Mouse (Mus musculus): Measurements from ENCODE around the gene Map3k11.
A peak's percentile ranks its signal among the peaks of the same experiment; 100 is the strongest.
"Not testable (repeated sequence)": the region's sequence is repeated elsewhere in the genome, so short reads cannot be mapped to it uniquely, and the experiment has no call there.

Map3k11 gene

DNA sequence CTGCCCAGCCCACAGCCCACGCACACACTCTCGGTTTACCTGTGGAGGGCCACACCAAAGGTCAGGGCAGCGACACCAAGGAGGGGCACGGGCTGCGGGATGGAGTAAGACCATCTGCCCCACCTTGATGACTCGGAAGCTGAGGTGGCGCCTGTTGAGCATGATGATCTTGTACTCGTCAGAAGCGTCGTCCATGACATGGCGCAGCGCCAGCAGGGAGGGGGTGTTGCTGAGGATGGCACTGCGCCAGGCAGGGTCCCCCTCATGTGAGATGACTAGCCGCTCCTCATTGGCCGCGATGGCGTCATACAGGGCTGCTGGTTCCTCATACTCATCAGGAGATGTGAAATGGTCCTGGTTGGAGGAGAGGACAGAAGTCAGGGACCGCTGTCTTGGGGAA is 22.2 kb upstream of the Map3k11 start:
- DNase-seq, result no peak

DNA sequence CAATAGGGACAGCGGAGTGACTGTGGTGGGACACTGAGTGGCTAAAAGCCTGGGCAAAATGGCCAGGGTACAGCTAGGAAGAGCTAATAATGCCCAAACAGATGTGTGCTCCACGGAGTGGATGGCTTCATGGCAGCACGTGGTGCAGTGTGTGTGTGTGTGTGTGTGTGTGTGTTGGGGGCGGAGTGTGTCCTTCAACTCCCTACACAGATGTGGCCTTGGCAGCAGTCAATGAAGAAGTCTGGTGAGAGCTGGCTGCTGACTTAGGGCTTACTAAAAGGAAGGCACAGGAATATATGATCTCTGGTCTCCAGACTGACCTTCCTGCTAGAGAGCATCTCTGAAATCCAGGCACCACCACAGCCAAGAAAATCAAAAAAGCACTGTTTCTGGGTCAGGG is 20.2 kb upstream of the Map3k11 start:
- DNase-seq, result no peak

DNA sequence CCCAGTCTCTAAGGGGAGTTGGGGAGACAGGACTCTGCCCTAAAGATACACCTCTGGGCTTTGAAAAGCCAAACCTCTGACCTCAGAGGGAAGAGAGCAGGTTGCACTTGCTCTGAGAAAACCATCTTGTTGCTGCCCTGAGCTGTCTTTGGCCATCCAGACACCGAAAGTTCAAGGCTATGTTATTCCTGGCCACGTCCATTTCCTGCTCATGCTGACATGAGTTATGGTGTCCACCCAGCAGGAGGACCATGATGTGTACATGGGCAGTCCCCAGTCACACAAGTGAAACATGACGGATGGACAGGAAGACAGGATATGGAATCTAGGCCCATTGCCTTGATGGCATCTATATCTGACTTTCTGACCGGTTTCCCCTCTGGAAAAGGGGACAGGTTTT is 8.1 kb upstream of the Map3k11 start:
- DNase-seq, result no peak

DNA sequence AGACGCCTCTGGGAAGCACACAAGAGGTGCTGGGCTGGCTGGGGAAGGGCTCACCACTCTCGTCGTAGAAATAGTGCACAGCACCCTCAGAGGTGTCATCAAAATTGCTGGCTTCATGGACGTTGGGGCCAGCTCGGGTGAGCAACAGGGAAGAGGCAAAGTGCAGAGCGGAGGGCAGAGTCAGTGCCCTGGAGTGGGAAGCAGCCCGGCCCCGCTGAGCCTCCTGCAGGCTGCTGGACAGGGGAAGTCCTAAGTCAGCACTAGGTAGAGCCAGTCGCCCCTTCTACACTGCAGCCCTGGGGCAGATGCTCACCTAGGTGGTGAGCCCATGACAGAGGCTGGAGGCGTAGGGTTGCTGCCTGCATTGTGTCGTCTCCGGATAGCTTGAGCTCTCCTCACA is 4.3 kb upstream of the Map3k11 start:
- no peak for DNase-seq

DNA sequence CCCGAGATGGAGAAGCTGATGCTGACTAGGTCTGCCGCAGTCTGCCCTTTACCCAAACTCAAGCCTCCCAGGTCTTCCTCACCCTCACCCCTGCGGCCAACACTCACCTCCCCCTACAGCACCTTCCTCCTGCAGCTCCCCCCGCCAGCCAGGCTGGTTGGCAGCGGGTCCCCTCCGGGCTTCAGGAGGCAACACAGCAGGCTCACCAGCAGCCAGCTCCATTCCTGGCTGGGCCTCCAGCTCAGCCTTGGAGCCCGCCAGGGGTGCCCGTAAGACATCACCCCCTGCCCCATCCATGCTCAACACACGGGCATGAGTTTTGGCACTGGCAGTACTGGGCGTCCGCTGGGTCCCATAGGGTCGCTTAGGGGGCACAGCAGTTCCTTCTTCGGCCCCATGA is 3.6 kb upstream of the Map3k11 start:
- no peak for DNase-seq

DNA sequence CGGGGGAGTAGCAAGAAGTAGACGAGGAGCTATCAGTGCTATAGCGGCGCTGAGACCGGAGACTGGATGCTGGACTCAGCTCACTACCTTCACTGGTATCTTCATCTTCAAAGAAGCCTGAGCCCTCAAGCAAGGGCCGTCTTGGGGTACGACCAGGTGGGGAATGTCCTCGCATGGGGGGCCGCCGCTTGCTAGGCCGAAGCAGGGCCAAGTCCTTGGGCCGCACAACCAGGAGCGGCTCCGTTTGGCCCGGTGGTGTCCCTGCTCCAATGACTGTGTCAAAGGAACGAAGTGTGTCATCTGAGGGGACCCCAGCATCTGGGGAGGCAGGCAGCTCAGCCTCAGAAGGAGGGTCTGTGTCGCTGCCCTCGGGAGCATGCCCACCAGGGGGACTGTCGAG is 3.1 kb upstream of the Map3k11 start:
- no peak for DNase-seq

DNA sequence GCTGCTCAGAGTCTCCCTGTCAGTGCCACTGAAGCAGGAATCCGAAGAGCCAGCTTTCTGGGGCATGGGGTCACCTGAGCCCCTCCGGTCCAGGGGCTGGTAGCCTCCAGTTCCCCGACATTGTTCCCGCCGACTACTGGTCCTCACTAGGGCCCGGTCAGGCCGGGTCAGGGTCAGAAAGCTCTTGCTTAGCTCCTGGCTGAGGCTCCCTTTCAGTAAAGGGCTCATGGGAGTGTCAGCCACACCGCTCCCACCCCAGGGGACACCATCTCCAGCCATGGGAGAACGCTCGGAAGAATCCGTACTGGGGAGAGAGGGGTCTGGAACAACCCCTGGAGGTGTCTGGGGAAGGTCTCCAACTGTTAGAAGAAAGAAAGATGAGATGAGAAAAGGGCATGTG is 2.7 kb upstream of the Map3k11 start:
- DNase-seq, result no peak

DNA sequence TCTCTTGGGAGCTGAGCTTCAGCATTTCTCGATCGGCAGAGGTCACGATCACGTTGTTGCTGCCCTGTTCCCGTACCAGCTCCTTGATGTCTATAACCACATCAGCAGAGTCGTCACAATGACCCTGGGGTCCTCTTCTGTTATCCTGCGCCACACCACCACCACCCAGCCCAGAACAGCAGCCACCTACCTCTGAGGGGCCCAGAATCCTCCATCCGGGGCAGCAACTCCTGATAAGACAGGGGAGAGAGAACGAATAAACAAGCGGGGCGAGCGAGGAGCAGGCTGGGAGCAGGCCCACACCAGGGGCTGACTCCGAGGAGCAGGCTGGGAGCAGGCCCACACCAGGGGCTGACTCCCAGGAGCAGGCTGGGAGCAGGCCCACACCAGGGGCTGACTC is 2.1 kb upstream of the Map3k11 start:
- no peak for DNase-seq

DNA sequence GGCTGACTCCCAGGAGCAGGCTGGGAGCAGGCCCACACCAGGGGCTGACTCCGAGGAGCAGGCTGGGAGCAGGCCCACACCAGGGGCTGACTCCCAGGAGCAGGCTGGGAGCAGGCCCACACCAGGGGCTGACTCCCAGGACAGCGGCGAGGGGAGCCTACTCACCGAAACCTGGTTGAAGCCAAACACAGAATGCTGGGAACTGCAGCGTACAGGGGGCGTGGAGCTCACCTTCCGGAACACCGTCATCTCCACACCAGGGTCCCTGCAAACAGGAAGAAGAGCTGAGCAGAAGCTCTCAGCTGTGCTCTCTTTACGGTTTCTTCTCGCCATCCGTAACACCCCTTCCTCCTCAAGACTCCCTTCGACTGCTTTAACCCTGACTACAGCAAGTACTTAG is 1.6 kb upstream of the Map3k11 start:
- not testable (repeated sequence) for DNase-seq

DNA sequence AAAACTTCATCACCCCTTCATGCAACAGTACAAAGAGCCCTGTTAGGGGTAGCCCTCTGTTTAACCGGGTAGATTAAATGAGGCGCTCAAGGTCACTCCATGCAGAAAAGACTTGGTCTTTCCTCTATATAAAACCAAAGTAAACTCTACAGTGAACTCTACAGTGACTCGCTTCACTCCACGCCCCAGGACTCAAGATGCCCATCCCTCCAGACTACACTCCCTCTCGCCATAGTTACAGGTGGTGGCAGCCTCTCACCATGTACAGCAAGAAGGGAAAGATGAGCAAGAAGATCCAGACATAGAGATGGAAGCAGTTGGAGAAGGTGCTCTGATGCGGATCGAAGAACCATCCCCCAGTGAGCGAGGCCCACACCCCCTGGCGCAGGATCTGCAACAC is 804 bp upstream of the Map3k11 start:
- DNase-seq, result no peak

DNA sequence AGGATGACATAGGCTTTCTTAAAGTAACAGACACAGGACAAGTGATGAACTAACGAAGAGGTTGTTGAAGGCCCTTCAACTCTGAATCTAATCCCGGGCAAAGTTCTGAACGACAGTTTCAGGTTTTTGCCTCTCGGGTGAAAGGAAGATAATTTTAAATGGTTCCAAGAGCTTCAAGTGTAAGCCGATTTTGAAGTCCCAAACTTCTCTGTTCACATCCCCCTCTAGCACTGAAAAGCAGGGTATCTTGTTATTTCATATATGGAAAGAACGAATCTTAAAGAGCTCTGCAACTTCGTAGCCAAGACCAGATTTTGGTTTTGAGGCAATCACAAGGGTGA is 516 bp downstream of the Map3k11 start:
- no peak for DNase-seq

DNA sequence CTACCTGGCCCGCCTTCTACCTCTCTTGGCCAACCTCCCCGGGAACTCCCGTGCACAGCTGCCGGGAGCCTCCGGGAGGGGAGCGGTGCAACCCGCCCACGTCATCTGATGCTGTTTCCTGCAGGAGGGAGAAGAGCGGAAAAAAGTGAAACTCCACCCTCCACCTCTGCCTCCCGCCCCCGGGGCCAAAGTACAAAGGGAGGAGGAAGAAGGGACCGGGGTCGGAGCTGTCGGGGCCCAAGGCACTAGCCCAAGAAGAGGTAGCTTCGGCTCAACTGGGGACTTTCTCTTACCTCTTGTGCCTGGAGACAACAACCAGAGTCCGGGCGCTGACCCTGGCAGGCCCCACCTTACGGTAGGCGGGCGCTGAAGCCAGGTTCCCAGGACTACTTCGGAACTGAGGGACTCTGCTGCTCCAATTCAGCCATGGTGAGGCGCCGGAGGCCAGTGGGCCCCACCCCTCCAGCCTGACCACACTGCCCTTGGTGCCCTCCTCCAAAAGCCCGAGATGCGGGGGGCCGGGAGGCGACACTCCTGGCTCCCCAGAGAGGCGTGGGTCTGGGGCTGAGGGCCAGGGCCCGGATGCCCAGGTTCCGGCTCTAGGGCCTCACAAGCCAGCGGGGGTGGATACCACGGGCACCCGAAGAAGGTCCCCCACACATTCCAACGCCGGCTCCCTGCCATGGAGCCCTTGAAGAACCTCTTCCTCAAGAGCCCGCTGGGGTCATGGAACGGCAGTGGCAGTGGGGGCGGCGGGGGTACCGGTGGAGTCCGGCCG is 1.2 kb downstream of the Map3k11 start:
- DNase-seq, result peak; percentile 88 to 93

DNA sequence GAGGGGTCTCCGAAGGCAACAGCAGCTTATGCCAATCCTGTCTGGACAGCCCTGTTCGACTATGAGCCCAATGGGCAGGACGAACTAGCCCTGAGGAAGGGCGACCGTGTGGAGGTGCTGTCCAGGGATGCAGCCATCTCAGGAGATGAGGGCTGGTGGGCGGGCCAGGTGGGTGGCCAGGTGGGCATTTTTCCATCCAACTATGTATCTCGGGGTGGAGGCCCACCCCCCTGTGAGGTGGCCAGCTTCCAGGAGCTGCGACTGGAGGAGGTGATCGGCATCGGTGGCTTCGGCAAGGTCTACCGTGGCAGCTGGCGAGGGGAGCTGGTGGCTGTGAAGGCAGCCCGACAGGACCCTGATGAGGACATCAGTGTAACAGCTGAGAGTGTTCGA is 1.8 kb downstream of the Map3k11 start:
- DNase-seq, result no peak

DNA sequence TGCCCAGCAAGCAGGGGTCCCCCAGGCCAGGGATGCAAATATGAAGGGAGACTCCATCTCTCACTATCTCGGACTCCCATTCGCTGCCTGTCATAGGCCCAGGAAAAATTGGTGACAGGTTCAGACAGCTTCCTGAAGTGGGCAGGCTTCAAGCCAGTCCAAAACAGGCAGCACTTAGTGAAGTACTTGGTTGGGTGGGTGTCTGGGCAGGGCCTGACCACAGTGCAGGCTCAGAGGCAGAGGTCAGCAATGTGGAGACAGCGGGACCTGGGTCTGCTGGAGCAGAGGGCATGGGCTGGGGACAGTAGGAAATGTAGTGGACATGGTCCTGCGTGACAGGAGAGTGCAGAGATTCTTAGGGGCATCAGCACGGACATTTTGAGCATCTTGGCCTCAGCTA is 3.1 kb downstream of the Map3k11 start:
- DNase-seq, result no peak

DNA sequence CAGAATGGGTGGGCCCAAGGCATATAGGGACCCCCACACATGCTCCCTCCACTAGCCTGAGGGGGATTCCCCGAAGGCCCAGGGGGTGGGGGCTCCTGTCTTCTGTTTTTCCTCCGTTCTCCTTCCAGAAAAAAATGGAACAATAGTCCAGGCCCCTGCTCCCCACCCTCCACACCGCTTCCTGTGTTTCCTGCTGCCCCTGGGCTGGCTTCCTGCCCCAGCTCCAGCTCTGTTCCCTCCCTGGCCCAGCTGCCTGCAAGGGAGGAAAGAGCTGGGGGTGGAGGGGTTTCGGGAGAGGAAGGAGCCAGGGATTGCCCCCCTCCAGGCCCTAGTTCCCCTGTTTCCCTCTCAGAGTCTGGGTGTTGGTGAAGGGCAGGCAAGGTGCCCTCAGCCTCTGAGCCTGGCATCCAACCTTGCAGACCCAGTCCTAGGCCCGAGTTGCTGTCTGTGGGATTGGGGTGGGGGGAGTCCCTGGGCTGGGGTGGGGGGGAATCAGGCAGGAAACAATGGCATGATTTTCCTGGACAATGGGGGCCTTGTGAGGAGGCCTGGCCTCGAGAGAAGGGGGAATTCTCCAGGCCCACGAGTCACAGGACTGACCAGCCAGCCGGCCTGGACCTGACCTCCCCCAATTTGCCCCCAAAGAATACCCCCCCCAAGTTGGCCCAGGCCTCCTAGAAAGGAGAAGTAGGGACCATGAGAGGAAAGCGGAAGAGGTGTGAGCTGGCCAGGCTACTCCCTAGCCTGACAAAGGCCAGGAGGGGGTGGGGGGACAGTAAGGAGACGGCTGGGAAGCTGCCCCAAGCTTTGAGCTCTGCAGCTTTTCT is 3.8 kb downstream of the Map3k11 start:
- peak; percentile 69 to 81 for DNase-seq

DNA sequence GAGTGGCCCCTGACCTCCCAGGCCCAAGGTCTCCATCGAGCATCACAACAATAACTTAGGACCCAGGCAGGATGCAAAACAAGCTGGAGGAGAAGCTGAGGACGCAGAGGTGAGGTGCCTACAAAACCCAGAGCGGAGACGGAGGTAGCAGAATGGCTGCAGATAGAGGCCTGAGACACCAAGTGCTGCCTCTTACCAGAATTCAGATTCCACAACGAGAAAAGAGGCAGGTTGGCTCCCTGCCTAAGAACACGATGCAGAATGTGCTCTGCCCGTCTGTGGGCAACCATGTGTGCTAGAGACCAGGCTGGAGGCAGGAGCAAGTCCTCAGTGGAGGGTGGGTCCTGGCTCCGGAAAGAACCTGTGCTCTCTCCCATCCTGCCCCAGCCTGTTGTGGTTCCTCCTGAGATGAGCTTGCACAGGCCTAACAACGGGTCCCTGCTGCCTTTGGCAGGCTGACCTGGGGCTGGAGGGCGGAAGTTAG is 4.4 kb downstream of the Map3k11 start:
- DNase-seq, result peak; percentile 25 to 42

DNA sequence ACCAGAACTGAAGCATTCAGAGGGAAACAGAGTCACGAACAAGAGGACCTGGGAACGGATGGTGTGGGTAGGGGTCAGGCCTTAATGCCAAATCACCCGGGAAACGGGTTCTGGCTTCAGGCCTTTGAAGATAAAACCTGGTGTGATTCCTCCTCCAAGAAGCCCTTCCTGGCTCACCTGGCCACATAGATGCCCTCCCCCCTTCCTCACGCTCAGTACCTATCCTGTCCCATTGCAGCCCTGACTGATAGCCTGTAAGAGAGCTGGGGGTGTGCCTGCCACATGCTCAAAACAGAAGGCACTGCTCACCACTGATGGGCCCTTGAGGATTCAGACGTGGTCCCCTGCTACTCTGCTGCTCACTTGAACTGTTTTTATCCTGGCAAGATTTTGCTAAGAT is 5.3 kb downstream of the Map3k11 start:
- no peak for DNase-seq

DNA sequence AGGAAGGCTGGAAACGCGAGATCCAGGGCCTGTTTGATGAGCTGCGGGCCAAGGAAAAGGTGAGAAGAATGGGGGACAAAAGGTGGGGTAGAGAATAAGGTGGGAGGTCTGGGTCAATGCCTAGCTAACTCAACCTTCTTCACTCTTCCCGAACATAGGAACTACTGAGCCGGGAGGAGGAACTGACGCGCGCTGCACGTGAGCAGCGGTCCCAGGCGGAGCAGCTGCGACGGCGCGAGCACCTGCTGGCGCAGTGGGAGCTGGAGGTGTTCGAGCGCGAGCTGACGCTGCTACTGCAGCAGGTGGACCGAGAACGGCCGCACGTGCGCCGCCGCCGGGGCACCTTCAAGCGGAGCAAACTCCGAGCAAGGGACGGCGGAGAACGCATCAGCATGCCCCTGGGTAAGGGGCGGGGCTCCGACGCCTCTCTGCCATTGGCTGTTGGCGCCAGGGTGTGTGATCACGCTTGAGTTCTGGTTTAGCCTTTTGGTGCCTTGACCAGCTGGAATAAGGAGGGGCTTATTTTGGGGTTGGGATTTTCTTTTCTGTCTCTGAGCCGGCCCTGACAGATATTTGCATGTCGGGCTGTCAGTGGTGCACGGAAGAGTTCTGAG is 7.4 kb downstream of the Map3k11 start:
- peak; percentile 55 to 73 for DNase-seq

DNA sequence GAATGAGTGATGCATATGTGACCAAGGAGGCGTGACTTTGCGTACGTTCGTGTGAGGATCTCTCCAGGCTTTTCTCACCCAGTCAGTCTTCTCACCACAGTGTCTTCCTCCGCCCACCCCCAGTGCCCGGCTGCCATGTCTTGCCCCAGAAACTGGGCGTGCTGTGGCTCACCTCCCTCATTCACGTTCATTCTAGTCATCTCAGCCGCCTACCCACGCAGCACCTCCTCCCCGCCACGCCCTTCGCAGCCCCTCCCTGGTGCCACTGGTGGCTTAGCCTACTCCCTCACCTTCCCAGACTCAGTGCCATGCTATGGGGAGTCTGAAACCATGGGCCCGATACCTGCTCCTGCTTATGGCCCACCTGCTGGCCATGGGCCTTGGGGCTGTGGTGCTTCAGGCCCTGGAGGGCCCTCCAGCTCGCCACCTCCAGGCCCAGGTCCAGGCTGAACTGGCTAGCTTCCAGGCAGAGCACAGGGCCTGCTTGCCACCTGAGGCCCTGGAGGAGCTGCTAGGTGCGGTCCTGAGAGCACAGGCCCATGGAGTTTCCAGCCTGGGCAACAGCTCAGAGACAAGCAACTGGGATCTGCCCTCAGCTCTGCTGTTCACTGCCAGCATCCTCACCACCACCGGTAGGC is 15.7 kb downstream of the Map3k11 start, which contains the start of gene Kcnk7:
Gene Kcnk7 (plus strand): TSS at position 205 of the 638 bp plus-strand sequence.
- no peak for DNase-seq

DNA sequence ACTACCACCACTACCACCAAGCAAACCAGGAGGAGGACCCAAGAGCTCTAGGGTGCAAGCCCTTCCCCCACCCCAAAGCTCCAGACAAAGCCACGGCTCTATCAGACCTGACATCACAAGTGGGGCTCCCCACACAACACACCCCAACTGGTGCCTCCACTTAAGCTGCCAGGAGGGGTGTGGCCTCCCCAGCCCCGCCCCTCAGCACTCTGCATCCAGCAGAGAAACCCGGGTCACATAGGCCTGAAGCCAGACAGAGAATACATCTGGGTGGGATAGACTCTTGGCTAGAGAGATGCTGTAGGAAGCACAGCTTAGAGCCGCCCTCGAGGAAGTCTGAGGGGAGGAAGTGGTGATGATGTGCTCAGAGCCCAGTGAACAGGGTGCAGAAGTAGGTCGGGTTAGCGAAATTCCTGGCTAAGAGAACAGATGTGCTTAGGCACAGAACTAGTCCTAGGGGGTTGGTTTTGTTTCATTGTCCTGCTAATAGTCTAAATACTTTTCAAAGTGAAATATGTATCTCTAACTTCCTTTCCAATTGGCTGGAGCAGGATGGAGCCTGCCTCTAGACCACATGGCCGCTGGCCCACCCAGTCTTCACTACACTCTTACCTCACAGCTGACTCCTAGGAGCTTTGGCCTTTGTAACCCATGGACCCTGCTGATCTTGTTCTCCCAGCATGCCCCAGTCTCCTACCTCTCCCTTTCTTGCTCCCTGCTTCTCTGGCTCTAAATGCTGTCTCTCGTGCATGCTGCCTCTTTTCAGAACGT is 16.4 kb downstream of the Map3k11 start:
- DNase-seq, result peak; percentile 69 to 78

DNA sequence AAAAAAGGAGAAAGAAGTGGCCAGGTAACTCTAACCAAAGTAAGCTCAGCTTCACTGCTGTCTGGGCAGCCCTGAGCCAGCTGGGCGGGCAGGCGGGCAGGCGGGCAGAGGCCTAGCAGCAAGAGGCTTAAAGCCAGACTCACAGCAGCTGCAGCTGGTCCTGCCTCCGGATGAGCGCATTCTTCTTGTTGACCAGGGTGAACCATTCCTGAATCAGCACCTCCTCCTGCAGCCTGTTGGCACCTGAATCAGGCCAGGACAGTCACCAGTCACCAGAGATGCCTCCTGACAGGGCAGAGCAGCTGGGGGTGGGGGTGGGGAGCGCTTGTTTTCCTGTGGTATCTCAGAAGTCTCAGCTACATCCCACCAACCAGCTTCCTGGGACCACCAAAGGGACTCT is 21.5 kb downstream of the Map3k11 start:
- no peak for DNase-seq

DNA sequence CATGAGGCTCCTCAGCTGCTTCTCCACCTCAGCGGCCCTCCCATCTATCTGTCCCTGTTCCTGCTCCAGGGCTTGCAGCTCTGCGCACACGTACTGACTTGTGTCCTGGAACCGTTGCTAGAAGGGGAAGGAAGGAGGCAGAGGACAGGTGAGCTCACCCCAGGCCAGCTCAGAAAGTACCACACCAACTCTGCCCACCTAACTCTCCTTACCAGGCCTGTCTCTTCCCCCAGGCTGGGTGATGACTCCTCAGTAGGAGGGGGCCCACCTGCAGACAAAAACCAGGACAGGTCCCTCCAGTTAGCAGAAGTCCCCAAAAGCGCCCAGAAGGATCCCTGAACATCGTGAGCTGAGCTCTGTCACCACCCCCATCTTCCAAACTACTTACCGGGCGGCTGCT is 22.0 kb downstream of the Map3k11 start:
- no peak for DNase-seq

Data from kidney, postnatal 4 days (tissue).